Mouse (Mus musculus) hindbrain, embryonic 14.5 days (tissue): ENCODE measurements at regions not wholly inside any gene's neighbourhood (a gene's known extent, or its start where the extent isn't known, plus 50 kb on each side); places are given as distances from the start of the nearest gene placed in this dataset.

Experiments used
- ATAC-seq: fragments of 200-750 bp; cut with Nextera tagmentation; 2 replicates; pipeline ENCODE4 v1.8.0; 2017; ENCODE audit warnings: moderate number of reproducible peaks, mild to moderate bottlenecking, moderate TSS enrichment, moderate library complexity; ENCODE audit not compliant: low FRiP score
- DNase-seq: peaks from one replicate; pipeline ENCODE4 v3.0.0-alpha.2; 2015; ENCODE audit warnings: low spot score
- H3K27ac ChIP-seq: fragments of 300-500 bp; sonication (generic); 2 replicates; pipeline ENCODE4 v1.5.1; 2014; ENCODE audit warnings: mild to moderate bottlenecking, moderate library complexity
- H3K27me3 ChIP-seq: fragments of 300-500 bp; sonication (generic); 2 replicates; pipeline ENCODE4 v1.6.1; 2014; ENCODE audit warnings: mild to moderate bottlenecking, low read length, mixed read lengths; ENCODE audit not compliant: control insufficient read depth, insufficient read depth
- H3K36me3 ChIP-seq: fragments of 300-500 bp; sonication (generic); replicated peaks from 2 replicates; pipeline ENCODE4 v1.6.1; 2014; ENCODE audit not compliant: control insufficient read depth, insufficient read depth
- H3K4me1 ChIP-seq: fragments of 300-500 bp; sonication (generic); replicated peaks from 2 replicates; pipeline ENCODE4 v1.6.1; 2014; ENCODE audit warnings: antibody characterized with exemption, low read length, mixed read lengths; ENCODE audit not compliant: control insufficient read depth, insufficient read depth
- H3K4me2 ChIP-seq: fragments of 300-500 bp; sonication (generic); replicated peaks from 2 replicates; pipeline ENCODE4 v1.6.1; 2014; ENCODE audit warnings: mild to moderate bottlenecking, moderate library complexity
- H3K4me3 ChIP-seq: fragments of 300-500 bp; sonication (generic); replicated peaks from 2 replicates; pipeline ENCODE4 v1.5.1; 2014; ENCODE audit warnings: mild to moderate bottlenecking, low read length
- H3K9ac ChIP-seq: fragments of 300-500 bp; sonication (generic); 2 replicates; pipeline ENCODE4 v1.6.1; 2014
- H3K9me3 ChIP-seq: fragments of 300-500 bp; sonication (generic); 2 replicates; pipeline ENCODE4 v1.6.1; 2016; ENCODE audit warnings: low read length; ENCODE audit not compliant: control insufficient read depth
- WGBS: fragments of 180-500 bp; shearing (Covaris S2); extraction: QIAGEN DNeasy Blood & Tissue Kit; methylation state at CpG from one replicate; pipeline ENCODE4 v1.1.7; 2014; 5-methylcytosine and 5-hydroxymethylcytosine counted together

DNA sequence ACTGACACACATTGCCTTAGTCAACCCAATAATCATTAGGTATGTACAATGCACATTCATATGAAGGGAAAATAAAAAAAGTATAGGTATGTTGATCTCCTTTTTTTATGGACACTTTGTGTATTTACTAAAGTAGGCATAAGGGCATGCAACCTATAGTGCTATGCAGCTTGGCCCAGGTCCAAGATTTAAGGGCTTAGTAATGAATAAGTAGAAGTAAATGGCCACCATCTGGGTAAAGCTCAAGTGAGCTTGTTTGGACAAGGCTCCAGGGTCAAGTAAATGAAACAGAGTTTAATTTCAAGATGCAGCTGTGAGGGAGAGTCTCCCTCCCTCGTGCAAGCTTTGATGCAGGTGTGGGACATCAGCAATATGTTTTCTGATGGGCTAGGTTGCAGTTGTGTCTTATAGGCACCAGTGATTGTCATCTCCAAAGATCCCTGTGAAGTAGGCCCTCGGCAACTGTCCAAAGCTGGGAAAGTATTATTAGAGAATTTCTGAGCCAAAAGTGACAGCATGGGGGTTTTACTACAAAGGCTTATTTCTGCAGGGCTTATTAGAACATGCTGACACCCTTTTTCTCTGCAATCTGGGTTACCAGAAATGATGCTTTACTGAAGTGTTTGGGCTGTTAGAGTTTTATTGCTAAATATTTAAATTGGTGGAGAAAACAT lies 1030.5 kb upstream of the Cdh8 start:
- DNase-seq: no peak
- WGBS: 59% methylated on average over 2 of the region's 2 CpGs
- H3K27me3 ChIP-seq: no peaks in the 10 kb centered on the region

More for the DNA sequence above, 1030.5 kb upstream of the Cdh8 start:
- no peak overlapping the region for H3K27ac ChIP-seq
- H3K4me1 ChIP-seq: no peaks in the 10 kb centered on the region
- ATAC-seq: peak; percentile 55; the same call in 1 of the 2 replicates
- H3K9me3 ChIP-seq: no peaks in the 10 kb centered on the region
- no peak overlapping the region for H3K4me2 ChIP-seq
- no peak overlapping the region for H3K4me3 ChIP-seq
- no peaks in the 10 kb centered on the region for H3K36me3 ChIP-seq
- no peak overlapping the region for H3K9ac ChIP-seq
